Mouse (Mus musculus) heart, adult 18-20 months (tissue): Measurements from ENCODE around the gene Nav3. TPM values are rescaled to one million over a fixed set of nuclear protein-coding genes. Genes with fewer than 3 reads are reported as not detected.

Source experiments
- DNase-seq, 2 experiments: peaks; one replicate each; pipeline ENCODE4 v3.0.0; 2021 to 2022; ENCODE audit warnings: mixed read lengths in 1 of 2
- total RNA-seq, 2 experiments: library from RNA; stranded (reverse); gene quantifications; 2 replicates each; pipeline ENCODE4 v1.2.3; 2021

The Nav3 gene
- total RNA-seq, 2 experiments from 2014 or later, result 1.6 to 2.0 TPM

DNA sequence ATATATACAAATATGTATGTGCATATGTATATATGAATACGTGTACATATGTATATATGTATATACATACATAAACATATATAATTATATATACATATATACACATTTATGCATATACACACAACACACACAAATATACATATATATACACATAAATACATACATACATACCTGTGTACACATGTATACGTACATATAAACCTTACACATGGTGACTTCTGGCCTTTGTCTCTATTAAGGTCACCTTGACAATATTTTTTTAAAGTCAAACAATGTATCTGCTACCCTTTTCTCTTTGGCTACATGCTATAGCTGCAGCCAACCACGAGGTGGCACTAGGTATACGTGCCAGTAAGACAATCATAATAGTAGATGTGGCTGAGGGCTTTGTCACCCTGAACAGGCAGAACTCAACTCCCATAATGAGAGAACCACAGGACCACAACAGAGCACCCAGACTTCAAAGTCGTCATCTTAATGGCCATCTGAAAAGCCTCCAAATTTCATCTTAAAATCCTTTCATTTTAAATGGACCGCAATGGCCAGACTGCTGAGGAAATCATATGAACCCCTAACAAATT lies 535.3 kb downstream of the Nav3 start:
- DNase-seq, result peak; percentile 51 to 71

- DNase-seq, result no peak
Measured at GRCm38 (mm10) chr10:109919515-109919914, 536.5 kb downstream of the Nav3 start.

DNA sequence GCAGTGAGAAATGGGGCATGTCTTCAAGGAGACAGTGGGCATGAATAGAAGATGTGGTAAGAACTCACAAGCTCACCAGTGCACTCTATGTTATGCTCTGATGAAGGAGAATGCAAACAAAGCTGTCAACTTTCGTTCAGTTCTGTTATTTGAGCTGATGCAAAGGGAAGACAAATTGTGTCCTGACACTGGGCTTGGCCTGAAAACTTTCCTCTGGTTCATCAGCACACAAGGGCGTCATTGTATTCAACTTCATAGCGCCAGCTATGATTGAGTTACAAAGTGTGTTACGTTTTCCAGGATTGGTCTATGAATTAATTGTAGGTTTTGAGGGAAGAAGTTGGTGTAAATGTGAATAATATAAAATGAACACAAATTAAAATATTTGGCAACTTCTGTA lies 548.8 kb downstream of the Nav3 start:
- no peak for DNase-seq

GRCm38 (mm10) chr10:109906413-109906785 lies 549.6 kb downstream of the Nav3 start:
- no peak for DNase-seq

- DNase-seq, result no peak
Measured at GRCm38 (mm10) chr10:109905649-109906412, 550.2 kb downstream of the Nav3 start.

GRCm38 (mm10) chr10:109904841-109905240 lies 551.2 kb downstream of the Nav3 start:
- DNase-seq, result no peak

DNA sequence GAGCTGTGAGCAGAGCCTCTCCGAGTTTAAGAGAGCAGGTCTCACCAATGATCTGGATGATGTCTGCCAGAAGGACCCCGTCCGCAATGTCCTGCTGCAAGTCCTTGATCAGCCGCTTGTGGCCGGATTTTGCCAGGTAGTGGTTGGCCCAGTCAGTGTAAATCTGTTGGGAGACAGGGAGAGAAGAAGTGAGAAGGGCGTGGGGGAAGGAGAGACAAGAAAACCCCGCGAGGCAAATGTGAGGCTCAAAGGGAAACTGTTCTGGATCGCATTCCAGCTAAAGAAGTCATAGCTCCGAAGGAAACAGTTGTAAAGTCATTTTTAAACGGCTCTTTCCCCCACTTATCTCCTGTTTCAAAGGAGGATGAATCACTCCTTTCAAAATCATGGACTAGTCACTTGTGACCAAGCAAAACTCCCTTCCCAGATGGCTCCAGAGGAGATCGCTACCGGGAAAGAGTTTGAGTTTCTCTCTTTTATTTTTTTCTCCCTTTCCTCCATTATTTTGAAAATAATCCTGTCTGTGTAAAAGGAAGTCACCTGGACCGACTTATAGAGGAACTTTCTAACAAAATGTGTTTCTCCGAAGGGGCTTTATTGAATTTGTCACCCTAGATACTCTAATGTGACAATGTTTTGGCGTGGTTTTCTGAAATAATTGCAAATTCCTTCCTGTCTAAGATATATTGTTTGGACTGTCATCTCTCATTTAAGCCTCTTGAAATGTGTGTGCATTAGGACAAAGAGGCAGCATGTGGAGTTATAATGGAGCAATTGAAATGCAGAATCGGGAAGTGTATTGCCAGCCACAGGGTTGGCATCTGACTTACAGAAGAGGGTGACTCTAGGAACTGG lies 552.1 kb downstream of the Nav3 start:
- DNase-seq, result peak in 1 of 2 experiments; percentile 15

DNA sequence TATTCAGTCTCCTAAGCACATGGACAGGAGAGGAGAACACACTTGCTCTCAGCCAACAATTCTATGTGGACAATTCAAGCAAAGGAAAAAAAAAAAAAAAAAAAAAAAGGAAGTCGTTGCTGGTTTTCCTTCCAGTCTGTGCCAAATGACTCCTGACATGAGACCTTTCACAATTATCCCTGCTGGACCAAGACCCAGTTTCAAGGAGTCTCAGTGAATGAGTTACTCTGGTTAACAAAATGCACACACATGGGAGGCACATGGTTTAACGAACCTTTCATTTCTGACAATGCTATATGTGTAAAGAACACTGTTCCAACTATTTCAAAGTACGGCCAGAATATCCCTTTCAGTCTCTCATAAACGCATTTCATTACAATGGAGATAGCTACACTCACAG lies 552.8 kb downstream of the Nav3 start:
- DNase-seq, result no peak

GRCm38 (mm10) chr10:109889171-109889475 lies 566.9 kb downstream of the Nav3 start:
- DNase-seq, result no peak

DNA sequence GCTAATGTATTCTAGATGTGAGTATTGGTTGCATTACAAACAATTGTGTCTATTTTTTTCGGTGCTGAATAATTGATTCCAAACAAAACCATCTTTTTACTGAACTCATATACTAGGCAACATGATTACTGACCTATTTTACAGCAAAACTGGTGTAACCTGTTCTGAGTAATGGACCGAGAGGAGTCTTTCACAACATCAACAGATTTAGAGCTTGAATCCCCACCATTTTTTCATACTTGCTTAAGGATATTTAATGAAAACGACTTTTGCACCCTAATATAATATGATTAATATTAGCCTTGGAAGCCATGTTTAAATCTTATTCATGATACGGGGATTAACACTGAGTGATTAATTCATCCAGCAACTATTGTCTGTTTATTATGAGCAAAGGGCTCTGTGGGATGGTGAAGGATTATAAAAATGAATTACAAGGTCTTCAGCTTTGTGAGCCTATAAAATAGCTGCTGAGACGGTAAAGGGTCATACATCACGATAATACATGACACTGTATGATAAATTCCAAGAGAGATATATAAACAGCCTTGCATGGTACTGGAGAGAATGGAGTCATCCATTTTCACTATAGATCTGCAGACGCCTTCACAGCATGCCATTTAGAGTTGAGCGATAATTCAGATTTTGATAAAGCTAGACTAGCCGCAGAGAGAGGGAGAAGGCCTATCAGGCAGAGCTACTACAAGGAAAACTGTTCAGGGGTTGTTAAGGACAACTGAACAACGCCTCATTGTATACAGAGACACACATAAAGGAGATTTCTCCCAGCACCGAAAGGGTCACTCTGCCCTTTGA lies 567.4 kb downstream of the Nav3 start:
- no peak for DNase-seq

- no peak for DNase-seq
Measured at GRCm38 (mm10) chr10:109887160-109887559, 568.8 kb downstream of the Nav3 start.

- DNase-seq, result no peak
Measured at GRCm38 (mm10) chr10:109876107-109876506, 579.9 kb downstream of the Nav3 start.

DNA sequence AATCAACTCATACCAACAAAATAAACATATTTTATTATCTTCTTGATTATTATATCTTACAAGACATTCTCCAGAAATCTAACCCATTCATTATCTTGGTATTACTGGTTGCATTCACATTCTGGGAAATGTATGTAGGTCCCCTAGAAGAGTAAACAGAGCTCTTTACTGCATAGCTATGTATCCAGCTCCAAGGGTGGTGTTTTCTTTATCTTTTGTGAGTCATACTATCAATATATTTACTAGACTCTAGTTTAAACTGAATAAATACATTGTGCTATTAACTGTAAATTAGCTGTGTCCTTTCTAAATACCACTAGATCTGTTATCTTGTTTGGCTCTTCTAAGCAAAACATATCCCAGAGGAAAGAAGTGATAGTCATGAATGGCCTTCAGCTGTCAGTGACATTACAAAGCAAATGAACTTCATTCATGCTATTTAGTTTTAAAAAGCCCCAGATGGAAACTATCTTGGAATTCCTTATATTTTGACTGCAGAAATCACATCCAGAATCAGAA lies 580.6 kb downstream of the Nav3 start:
- DNase-seq, result no peak

- no peak for DNase-seq
Measured at GRCm38 (mm10) chr10:109874652-109875311, 581.2 kb downstream of the Nav3 start.

DNA sequence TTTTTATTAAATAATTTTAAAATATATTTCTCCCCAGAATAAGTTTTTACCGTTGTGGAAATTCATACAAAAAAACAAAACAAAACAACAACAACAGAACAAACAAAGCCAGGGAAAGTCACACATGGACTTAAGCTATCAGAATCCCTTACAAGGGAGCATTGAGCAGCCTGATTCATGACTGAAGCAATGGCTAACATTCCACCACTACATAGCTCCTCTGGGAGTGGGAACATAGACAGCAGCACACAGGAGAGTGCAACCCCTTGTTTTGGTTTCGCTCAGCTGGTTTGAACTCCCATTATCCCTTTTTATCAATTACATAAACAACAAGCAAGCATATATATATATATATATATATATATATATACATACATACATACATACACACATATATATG lies 589.9 kb downstream of the Nav3 start:
- DNase-seq, result no peak

DNA sequence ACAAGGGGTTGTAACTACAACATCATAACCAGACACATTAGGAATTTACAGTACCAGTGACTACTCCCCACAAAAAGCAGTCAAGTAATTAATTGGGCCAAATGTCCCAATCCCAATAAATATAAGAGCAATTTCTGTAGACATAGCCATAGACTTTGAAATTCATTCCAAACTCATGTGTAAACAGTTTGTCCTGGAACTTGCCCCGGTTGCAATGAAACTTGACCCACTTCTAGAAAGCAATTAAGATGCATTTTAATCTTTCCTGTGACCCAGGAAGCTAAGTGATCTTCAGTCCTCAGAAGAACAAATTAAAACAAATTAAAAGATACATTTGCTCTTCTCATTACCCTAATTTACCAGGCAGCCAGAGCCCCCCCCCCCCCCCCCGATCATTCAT lies 590.6 kb downstream of the Nav3 start:
- DNase-seq, result no peak

GRCm38 (mm10) chr10:109864708-109865107 lies 591.3 kb downstream of the Nav3 start:
- DNase-seq, result peak in 1 of 2 experiments; percentile 29

DNA sequence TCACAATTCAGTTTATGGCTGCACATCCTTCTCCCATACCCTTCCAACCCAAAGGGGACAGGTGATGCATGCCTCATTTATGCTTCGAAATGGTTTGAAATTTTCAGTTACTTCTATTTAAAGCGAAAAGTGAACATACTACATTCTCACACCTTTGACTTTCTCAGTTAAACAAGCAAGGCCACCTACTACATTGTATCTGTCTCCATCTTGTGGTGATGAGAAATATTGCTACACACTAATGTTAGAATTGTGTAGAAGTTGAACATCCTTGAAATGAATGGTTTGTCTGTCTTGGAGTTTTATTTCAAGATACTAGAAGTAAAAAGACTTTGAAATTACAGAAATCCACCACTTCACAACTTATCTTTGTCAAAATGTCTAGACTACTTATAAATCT lies 594.7 kb downstream of the Nav3 start:
- DNase-seq, result peak in 1 of 2 experiments; percentile 5

DNA sequence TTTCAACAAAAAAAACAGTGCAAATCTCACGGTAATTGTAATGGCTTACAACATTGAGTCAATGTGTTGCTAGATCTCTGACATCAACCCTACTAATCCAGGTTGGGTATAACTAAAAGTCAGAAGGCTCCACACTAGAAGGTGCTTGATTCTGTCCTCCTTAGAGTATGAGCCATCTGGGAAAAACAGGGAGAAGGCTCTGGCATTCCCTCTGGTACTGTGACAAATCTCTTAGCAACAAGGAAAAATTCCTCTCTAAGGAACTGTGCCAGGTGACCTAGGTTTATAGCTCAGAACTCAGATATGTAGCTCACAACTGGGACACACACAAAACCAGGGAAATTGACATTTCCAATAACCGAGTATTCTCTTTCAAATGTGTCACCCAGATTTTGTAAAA lies 597.4 kb downstream of the Nav3 start:
- no peak for DNase-seq

DNA sequence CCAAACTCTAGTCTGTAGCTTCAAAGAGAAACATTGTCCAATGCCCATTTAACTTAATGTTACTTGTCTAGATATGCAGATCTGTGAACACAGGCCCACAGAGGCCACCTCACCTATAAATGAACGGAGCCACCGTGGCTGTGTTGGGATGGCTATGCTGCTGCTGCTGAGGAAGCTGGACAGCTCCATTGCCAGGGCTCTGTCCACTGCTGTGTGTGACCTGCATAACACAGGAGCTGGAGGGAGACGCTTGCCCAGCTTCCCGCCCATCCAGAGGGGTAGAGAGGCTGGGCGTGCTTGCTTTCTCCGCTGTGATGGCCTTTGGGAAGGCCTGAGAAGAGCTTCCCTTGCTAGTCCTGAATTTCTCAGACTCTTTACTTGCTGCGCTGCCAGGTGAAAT lies 603.6 kb downstream of the Nav3 start:
- DNase-seq, result no peak

- no peak for DNase-seq
Measured at GRCm38 (mm10) chr10:109847631-109848030, 608.4 kb downstream of the Nav3 start.

- peak in 1 of 2 experiments; percentile 5 for DNase-seq
Measured at GRCm38 (mm10) chr10:109843661-109844060, 612.3 kb downstream of the Nav3 start.
